In the genomic region with DNA sequence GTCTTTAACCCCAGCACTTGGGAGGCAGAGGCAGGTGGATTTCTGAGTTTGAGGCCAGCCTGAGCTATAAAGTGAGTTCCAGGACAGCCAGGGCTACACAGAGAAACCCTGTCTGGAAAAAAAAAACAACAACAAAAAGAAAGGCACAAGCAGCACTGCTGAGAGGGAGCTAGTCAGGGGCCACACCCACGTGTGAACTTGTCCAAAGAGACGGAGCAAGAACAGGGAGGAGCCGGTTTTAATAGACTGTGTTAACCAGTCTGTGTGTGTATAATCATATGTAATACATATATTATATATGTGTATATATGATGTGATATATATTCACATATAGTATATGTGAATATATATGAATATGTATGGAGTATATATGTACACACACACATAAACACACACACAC, we compare ENCODE assay signal across 16 mouse cellular contexts.
"Had no signal": no experiment of that assay in that cellular context is flagged by ENCODE, and none has a peak within 500 bp of the region (broad histone marks: within the 10 kb centered on the region; RNA-seq: fewer than 3 reads in every experiment).

No protein-coding gene starts in this region.

- H3K4me2 ChIP-seq: neural tube, embryonic 13.5 days; neural tube, embryonic 15.5 days; stomach, embryonic 15.5 days had no signal

- H3K27me3 ChIP-seq: neural tube, embryonic 13.5 days; neural tube, embryonic 15.5 days; stomach, embryonic 15.5 days had no signal

- H3K4me1 ChIP-seq: neural tube, embryonic 13.5 days had no signal

- DNase-seq: retina, postnatal 1 day; right cerebral cortex, adult 18-20 months; right cerebral cortex, postnatal 14 days; right cerebral cortex, postnatal 25 days; right cerebral cortex, postnatal 4 days; spleen, adult 18-20 months; thymus, adult 18-20 months; thymus, adult 2 months; thymus, postnatal 14 days; thymus, postnatal 25 days; thymus, postnatal 36 days; thymus, postnatal 4 days had no signal

- H3K27ac ChIP-seq: neural tube, embryonic 13.5 days; neural tube, embryonic 15.5 days; stomach, embryonic 15.5 days; stomach, postnatal 0 days had no signal

- H3K9me3 ChIP-seq: neural tube, embryonic 13.5 days; neural tube, embryonic 15.5 days; stomach, embryonic 15.5 days had no signal

- H3K4me3 ChIP-seq: neural tube, embryonic 13.5 days; neural tube, embryonic 15.5 days; stomach, embryonic 15.5 days had no signal

- H3K9ac ChIP-seq: neural tube, embryonic 13.5 days; neural tube, embryonic 15.5 days; stomach, embryonic 15.5 days had no signal

- H3K36me3 ChIP-seq: neural tube, embryonic 13.5 days; neural tube, embryonic 15.5 days; stomach, embryonic 15.5 days had no signal
